Mouse (Mus musculus): ENCODE measurements at regions not wholly inside any gene's neighbourhood (a gene's known extent, or its start where the extent isn't known, plus 50 kb on each side); places are given as distances from the start of the nearest gene placed in this dataset. TPM values are rescaled to one million over a fixed set of nuclear protein-coding genes. Genes with fewer than 3 reads are reported as not detected.

Small RNA genes in the stretch of these regions (microRNA-seq; reads per million reads assigned to microRNA genes)
- gene Gm26190, result not detected
